Mouse (Mus musculus) heart, postnatal 10 days (tissue): Measurements from ENCODE around the gene Slc12a6. TPM values are rescaled to one million over a fixed set of nuclear protein-coding genes. Genes with fewer than 3 reads are reported as not detected.

Experiments used
- DNase-seq, 2 experiments: peaks; one replicate each; pipeline ENCODE4 v3.0.0; 2021
- intact Hi-C: fragments of 180-260 bp; cut with DNase I; formaldehyde crosslinking; loops from one replicate; pipeline ENCODE4 v1.15.1; 2025
- total RNA-seq, 2 experiments: library from RNA; stranded (reverse); gene quantifications; 2 replicates each; pipeline ENCODE4 v1.2.3; 2021

The Slc12a6 gene
- total RNA-seq, result 10 to 100 TPM; 37.1 to 43.3 TPM

- intact Hi-C loops, result loop anchor here (2.0 to 10.0 kb wide), 3 partner anchors 43 to 189 kb away; partner anchors contain the start of gene Emc7
- DNase-seq, result peak; percentile 94 to 95
Measured at GRCm38 (mm10) chr2:112265448-112266241, at the start of gene Slc12a6. Gene Slc12a6 (plus strand): TSS chr2:112265825.

GRCm38 (mm10) chr2:112215977-112216376 is 49.6 kb upstream of the Slc12a6 start:
- intact Hi-C loops, result no loop called here
- DNase-seq, result peak; percentile 14 to 32

- no peak for DNase-seq
- intact Hi-C loops, result no loop called here
Measured at GRCm38 (mm10) chr2:112217614-112218013, 48.0 kb upstream of the Slc12a6 start.

GRCm38 (mm10) chr2:112220880-112221279 is 44.7 kb upstream of the Slc12a6 start:
- DNase-seq, result no peak
- intact Hi-C loops, result no loop called here

GRCm38 (mm10) chr2:112222607-112223006 is 43.0 kb upstream of the Slc12a6 start:
- DNase-seq, result no peak
- intact Hi-C loops, result no loop called here

- DNase-seq, result no peak
- intact Hi-C loops, result no loop called here
Measured at GRCm38 (mm10) chr2:112224356-112224755, 41.3 kb upstream of the Slc12a6 start.

- intact Hi-C loops, result loop anchor here (10.0 kb wide), 1 partner anchor 222 kb away; the partner anchor contains the start of gene Emc7
- DNase-seq, result no peak
Measured at GRCm38 (mm10) chr2:112232623-112233022, 33.0 kb upstream of the Slc12a6 start.

GRCm38 (mm10) chr2:112236620-112237019 is 29.0 kb upstream of the Slc12a6 start:
- intact Hi-C loops, result loop anchor here (10.0 kb wide), 1 partner anchor 218 kb away; the partner anchor contains the start of gene Emc7
- DNase-seq, result no peak

- intact Hi-C loops, result loop anchor here (2.0 to 10.0 kb wide), 3 partner anchors 23 to 243 kb away; partner anchors contain the start of genes Chrm5, Emc7 and Nop10
- no peak for DNase-seq
Measured at GRCm38 (mm10) chr2:112238006-112238405, 27.6 kb upstream of the Slc12a6 start.

GRCm38 (mm10) chr2:112239212-112239934 is 26.3 kb upstream of the Slc12a6 start, which contains the start of gene Lpcat4:
Gene Lpcat4 (plus strand): TSS chr2:112239468.
- DNase-seq, result peak; percentile 90 to 94
- intact Hi-C loops, result loop anchor here (1.0 to 10.0 kb wide), 4 partner anchors 21 to 241 kb away; partner anchors contain the start of genes Chrm5, Emc7 and Nop10

GRCm38 (mm10) chr2:112239935-112240721 is 25.5 kb upstream of the Slc12a6 start:
- peak; percentile 11 to 20 for DNase-seq
- intact Hi-C loops, result loop anchor here (1.0 to 10.0 kb wide), 4 partner anchors 21 to 241 kb away; partner anchors contain the start of genes Chrm5, Emc7 and Nop10

GRCm38 (mm10) chr2:112241787-112242186 is 23.8 kb upstream of the Slc12a6 start:
- intact Hi-C loops, result no loop called here
- no peak for DNase-seq

GRCm38 (mm10) chr2:112245307-112245706 is 20.3 kb upstream of the Slc12a6 start:
- DNase-seq, result no peak
- intact Hi-C loops, result no loop called here

- no peak for DNase-seq
- intact Hi-C loops, result no loop called here
Measured at GRCm38 (mm10) chr2:112246193-112246592, 19.4 kb upstream of the Slc12a6 start.

- intact Hi-C loops, result no loop called here
- DNase-seq, result no peak
Measured at GRCm38 (mm10) chr2:112247323-112247722, 18.3 kb upstream of the Slc12a6 start.

- intact Hi-C loops, result no loop called here
- DNase-seq, result no peak
Measured at GRCm38 (mm10) chr2:112249780-112250453, 15.7 kb upstream of the Slc12a6 start.

- intact Hi-C loops, result loop anchor here (5.0 kb wide), 1 partner anchor 58 kb away; no protein-coding TSS in a partner anchor
- no peak for DNase-seq
Measured at GRCm38 (mm10) chr2:112254675-112255515, 10.7 kb upstream of the Slc12a6 start.

GRCm38 (mm10) chr2:112259241-112259962 is 6.2 kb upstream of the Slc12a6 start, which contains the start of gene Nutm1:
Gene Nutm1 (minus strand): TSS chr2:112259291.
- no peak for DNase-seq
- intact Hi-C loops, result loop anchor here (5.0 kb wide), 1 partner anchor 62 kb away; no protein-coding TSS in a partner anchor
